Mouse (Mus musculus): ENCODE data around the gene Cyp2d10. TPM values are rescaled to one million over a fixed set of nuclear protein-coding genes. Genes with fewer than 3 reads are reported as not detected.
"Not testable (repeated sequence)": the region's sequence is repeated elsewhere in the genome, so short reads cannot be mapped to it uniquely, and the experiment has no call there.

Cyp2d10 gene
- polyA plus RNA-seq, 1 experiment from 2014 or later: not detected

DNA sequence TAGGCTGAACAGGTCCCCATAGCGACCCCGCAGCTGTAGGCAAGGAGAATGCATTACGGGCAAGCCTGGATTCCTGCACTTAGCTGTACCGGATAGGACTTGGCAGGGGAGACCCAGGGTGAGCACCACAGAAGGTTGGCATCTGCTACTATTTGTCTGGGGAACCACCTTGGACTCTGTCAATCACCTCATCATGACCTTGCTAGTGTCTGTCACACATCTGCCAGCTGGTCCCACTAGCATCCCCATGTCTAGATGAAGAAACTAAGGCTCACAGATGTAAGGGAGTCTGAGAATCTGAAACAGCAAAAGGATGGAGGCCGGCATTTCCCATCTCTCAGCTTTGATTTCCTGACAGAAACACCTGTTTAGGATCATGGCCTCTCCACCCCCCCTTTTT is 32.6 kb downstream of the Cyp2d10 start:
- H3K9ac ChIP-seq: no peak overlapping the region
- ATAC-seq (ENCODE audit: insufficient number of reproducible peaks, insufficient read depth, low FRiP score, low TSS enrichment): no peak
- H3K36me3 ChIP-seq: 0 out of 2 replicates have a peak, but pooled peaks cover 5% of the 10 kb centered on the region
- no peak overlapping the region for H3K27ac ChIP-seq
- H3K4me3 ChIP-seq: no peak overlapping the region
- no peaks in the 10 kb centered on the region for H3K27me3 ChIP-seq
- 81% methylated on average over 5 of the region's 5 CpGs for WGBS
- no peaks in the 10 kb centered on the region for H3K9me3 ChIP-seq
- H3K4me1 ChIP-seq: peaks cover 2% of the 10 kb centered on the region; the same call in 1 of the 2 replicates
- no peak overlapping the region for H3K4me2 ChIP-seq (replicated peaks)

DNA sequence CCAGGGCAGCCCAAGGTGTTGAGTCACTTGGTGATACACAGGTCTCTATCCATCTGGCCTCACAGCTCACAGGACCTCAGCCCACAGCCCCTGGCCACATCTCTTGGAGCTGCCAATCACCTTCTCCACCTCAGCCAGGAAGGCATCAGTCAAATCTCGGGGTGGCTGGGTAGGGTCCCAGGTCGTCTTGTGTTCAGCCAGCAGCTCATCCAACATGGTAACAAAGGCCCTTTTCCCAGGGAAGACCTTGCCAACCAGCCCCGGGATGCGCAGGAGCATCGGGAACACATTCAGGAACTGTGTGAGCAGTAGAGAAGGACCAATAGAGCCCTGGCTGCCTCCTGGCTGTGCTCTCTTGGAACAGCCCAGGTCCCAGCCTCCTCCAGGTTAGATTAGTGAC is 34.0 kb downstream of the Cyp2d10 start:
- WGBS: 79% methylated on average over 5 of the region's 5 CpGs
- H3K27me3 ChIP-seq: no peaks in the 10 kb centered on the region

DNA sequence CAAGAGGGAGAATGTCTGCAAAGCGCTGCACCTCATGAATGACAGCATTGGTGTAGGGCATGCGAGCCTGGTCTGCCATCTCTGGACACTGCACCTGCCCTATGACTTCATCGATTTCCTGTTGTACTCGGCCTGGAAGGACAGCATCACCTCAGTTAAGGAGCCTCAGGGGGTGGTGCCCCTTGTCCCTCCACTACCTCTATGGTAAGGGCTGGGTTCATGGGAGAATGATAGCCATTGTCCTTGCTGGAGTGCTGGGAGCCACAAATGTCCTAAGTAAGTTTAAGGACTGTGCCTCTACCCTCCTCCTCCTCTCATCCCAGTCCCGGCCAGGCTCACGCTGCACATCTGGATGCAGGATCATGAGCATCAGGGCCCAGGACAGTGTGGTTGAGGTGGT is 34.5 kb downstream of the Cyp2d10 start:
- H3K27ac ChIP-seq: no peak overlapping the region
- H3K36me3 ChIP-seq: 0 out of 2 replicates have a peak, but pooled peaks cover 5% of the 10 kb centered on the region
- H3K4me2 ChIP-seq (replicated peaks): no peak overlapping the region
- WGBS: 82% methylated on average over 6 of the region's 6 CpGs
- H3K9ac ChIP-seq: no peak overlapping the region
- ATAC-seq (ENCODE audit: insufficient number of reproducible peaks, insufficient read depth, low FRiP score, low TSS enrichment): no peak
- H3K9me3 ChIP-seq: no peaks in the 10 kb centered on the region
- H3K27me3 ChIP-seq: no peaks in the 10 kb centered on the region
- no peaks in the 10 kb centered on the region for H3K4me1 ChIP-seq
- no peak overlapping the region for H3K4me3 ChIP-seq

More for the DNA sequence above, 34.0 kb downstream of the Cyp2d10 start:
- no peak overlapping the region for H3K9ac ChIP-seq
- no peaks in the 10 kb centered on the region for H3K4me1 ChIP-seq
- H3K9me3 ChIP-seq: no peaks in the 10 kb centered on the region
- H3K4me2 ChIP-seq (replicated peaks): no peak overlapping the region
- no peak overlapping the region for H3K27ac ChIP-seq
- H3K36me3 ChIP-seq: 0 out of 2 replicates have a peak, but pooled peaks cover 5% of the 10 kb centered on the region
- ATAC-seq (ENCODE audit: insufficient number of reproducible peaks, insufficient read depth, low FRiP score, low TSS enrichment): no peak
- H3K4me3 ChIP-seq: no peak overlapping the region

DNA sequence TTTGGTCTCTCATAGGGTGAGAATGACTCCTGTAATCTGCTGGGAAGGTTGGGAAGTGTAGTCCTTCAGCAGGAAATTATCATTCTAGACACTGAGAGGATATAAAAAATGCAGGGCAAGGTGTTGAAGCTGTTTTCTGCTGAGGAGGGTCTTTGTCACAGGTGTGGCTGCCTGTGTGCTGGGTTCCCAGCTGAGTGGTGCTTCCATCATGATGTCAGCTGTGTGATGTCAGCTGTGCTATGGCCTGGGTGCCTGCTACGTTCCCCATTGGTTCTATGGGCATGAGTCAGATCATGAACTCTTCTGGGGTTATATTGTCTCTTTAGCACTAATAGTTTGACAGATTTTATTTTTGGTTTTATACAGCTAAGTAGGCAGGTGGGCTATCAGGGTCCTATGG is 38.1 kb downstream of the Cyp2d10 start:
- Histone ChIP-seq H3K9ac (no peak overlapping the region), H3K4me3 (no peak overlapping the region), H3K27ac (no peak overlapping the region), H3K27me3 (no peaks in the 10 kb centered on the region), H3K4me1 (no peaks in the 10 kb centered on the region), H3K4me2 (replicated peaks) (no peak overlapping the region), H3K9me3 (no peaks in the 10 kb centered on the region), H3K36me3 (0 out of 2 replicates have a peak, but pooled peaks cover 5% of the 10 kb centered on the region)
- no peak for ATAC-seq (ENCODE audit: insufficient number of reproducible peaks, insufficient read depth, low FRiP score, low TSS enrichment)
- WGBS: 91% methylated on average over 1 of the region's 1 CpGs

DNA sequence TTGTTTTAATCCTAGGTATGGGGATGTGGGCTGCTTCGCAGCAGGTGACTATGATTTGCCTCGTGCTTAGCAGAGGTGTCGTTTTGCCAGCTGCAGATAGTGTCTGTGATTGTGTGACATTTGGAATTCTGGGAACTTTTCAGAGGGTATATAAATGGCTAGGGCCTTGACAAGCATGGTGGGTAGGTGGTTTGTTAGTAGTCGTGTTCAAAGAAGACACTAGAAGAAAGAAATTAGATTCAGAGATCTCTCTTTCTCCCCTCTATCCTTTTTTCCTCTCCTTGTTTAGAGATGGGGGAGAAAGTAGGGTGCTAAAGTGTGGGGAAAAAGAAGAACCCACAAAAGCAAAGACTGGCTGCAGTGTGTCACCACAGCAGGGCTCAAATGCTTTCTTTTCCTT is 38.8 kb downstream of the Cyp2d10 start:
- Histone ChIP-seq H3K4me2 (replicated peaks) (no peak overlapping the region), H3K9ac (no peak overlapping the region), H3K27me3 (no peaks in the 10 kb centered on the region), H3K27ac (no peak overlapping the region), H3K4me3 (no peak overlapping the region), H3K36me3 (no peaks in the 10 kb centered on the region), H3K4me1 (no peaks in the 10 kb centered on the region), H3K9me3 (no peaks in the 10 kb centered on the region)
- WGBS: 91% methylated on average over 4 of the region's 4 CpGs
- ATAC-seq (ENCODE audit: insufficient number of reproducible peaks, insufficient read depth, low FRiP score, low TSS enrichment): no peak

DNA sequence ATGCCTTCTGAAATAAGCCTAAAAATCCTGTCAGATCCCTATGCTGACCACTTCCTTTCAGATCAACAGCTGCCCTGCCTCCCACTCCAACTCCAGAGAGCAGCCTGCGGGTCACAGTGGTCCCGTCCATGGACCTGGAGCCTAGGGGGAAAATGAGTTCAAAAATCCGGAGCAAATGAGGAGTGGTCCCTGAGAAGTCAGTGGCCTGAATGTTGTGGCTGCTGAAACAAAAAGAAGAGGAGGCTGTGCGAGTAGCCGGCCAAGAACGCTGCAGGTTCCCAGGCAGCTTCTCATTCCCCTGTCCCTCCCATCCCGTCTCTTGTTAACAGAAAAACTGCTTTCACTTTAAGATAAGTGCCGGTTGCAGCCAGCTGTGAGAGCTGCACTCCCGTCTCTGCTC is 42.4 kb downstream of the Cyp2d10 start:
- H3K9me3 ChIP-seq; H3K4me2 ChIP-seq (replicated peaks); H3K4me1 ChIP-seq; H3K27me3 ChIP-seq; H3K27ac ChIP-seq; ATAC-seq (ENCODE audit: insufficient number of reproducible peaks, insufficient read depth, low FRiP score, low TSS enrichment); H3K4me3 ChIP-seq; H3K36me3 ChIP-seq; H3K9ac ChIP-seq: not testable (repeated sequence)
- 18% methylated on average over 7 of the region's 9 CpGs for WGBS

DNA sequence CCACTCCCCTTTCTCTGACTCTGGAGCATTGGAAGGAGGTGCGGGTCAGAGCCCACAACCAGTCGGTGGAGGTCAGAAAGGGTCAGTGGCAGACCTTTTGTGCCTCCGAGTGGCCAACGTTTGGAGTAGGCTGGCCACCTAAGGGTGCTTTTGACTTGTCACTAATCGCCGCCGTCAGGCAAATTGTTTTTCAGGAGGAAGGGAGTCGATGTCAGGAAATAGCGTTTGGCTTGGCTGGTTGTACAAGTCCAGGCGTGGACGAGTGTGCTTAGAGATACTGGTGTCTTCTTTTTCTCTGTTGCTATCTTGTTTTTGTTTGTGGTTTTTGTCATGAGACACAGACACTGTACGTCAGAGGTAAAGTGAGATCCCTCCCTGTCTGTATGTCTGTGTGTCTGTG is 43.2 kb downstream of the Cyp2d10 start:
- H3K4me2 ChIP-seq (replicated peaks); H3K9me3 ChIP-seq; H3K27ac ChIP-seq; H3K36me3 ChIP-seq; H3K9ac ChIP-seq; ATAC-seq (ENCODE audit: insufficient number of reproducible peaks, insufficient read depth, low FRiP score, low TSS enrichment); H3K4me3 ChIP-seq; H3K27me3 ChIP-seq; H3K4me1 ChIP-seq: not testable (repeated sequence)
- WGBS: 71% methylated on average over 8 of the region's 12 CpGs

DNA sequence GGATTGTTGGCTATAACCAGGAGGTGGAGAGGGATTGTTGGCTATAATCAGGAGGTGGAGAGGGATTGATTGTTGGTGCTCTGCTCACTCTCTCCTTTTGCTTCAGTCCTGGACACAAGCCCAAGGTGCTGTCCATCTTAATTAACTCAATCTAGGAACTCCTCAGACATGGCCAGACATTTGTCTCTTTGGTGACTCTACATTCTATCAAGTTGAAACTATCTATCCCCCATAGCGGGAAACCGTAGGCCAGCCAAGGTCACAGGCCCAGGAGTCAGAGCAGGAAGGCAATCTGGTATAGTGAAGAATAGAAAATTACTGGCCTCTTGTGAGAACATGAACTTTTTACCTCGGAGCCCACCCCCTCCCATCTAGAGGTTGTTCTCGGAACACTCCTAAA is 44.8 kb downstream of the Cyp2d10 start:
- no peaks in the 10 kb centered on the region for H3K4me1 ChIP-seq
- ATAC-seq (ENCODE audit: insufficient number of reproducible peaks, insufficient read depth, low FRiP score, low TSS enrichment): no peak
- H3K9me3 ChIP-seq: no peaks in the 10 kb centered on the region
- 78% methylated on average over 4 of the region's 4 CpGs for WGBS
- H3K27me3 ChIP-seq: no peaks in the 10 kb centered on the region
- H3K4me2 ChIP-seq (replicated peaks): no peak overlapping the region
- no peak overlapping the region for H3K9ac ChIP-seq
- H3K36me3 ChIP-seq: no peaks in the 10 kb centered on the region
- no peak overlapping the region for H3K27ac ChIP-seq
- no peak overlapping the region for H3K4me3 ChIP-seq

DNA sequence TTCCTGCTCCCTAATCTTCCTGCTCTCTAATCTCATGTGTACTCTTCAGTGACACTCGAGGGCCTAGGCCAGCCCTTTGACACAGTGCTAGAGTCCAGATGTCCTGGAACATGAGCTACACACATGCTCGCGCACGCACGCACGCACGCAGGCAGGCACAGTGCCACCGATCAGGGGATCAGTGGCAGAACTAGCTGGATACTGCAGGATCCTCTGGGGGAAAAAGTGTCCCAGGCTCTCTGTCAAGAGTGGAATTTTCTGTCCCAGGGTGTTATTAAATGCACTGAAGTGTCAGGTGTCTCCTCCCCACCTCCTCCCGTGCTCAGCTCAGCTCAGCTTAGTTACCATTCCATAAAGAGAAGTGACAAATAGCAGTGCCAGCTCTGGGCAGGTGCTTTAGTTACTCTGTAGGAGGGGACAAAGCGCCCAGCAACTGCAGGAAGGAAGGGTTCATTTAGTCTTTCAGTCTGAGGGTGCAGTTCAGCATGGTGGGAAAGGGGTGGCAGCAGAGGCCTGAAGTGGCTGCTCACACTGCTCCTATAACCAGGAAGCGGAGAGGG is 45.5 kb downstream of the Cyp2d10 start:
- 66% methylated on average over 11 of the region's 11 CpGs for WGBS
- Histone ChIP-seq H3K27ac (0 out of 2 replicates have a peak overlapping the region, but pooled peaks have one; percentile 41), H3K4me3 (no peak overlapping the region), H3K4me2 (replicated peaks) (no peak overlapping the region), H3K9me3 (no peaks in the 10 kb centered on the region), H3K4me1 (no peaks in the 10 kb centered on the region), H3K27me3 (no peaks in the 10 kb centered on the region), H3K36me3 (no peaks in the 10 kb centered on the region), H3K9ac (no peak overlapping the region)
- no peak for ATAC-seq (ENCODE audit: insufficient number of reproducible peaks, insufficient read depth, low FRiP score, low TSS enrichment)

DNA sequence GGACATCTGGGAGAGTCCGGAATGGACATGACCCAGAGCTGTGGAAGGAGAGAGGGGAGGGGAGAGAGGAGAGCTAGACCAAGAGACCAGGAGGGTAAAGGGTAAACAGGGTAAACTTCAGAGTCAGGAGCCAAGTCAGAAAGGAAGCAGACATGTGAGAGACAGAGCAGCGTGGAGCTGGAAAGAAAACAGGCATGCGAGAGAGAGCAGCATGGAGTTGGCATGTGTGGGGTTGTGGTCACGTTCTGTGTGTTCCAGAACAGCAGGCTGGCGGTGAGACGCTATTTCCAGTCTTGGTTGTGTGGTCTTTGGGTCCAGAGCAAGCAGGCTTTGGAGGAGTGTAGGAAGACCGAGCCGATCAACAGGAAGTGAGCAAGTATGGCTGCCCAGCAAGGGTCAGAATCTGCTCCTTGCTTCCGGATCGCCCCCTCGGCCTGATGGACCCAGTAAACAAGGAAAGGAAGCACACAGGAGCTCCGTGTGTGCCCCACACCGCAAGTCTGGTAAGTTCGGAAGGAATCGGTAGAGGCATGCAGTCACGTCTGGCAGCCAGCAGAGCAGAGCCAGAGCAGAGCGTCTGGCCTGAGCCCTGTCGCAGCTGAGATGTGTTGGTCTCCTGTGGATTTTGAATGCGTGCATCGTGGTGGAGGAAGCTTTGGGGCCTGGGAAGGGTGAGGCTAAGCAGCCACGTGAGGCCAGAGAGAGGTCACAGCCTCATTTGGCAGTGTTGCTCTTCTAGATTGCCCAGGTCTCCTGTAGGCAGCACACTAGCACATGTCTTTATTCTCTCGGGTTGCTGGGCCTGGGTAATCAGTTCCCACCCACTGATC is 48.3 kb downstream of the Cyp2d10 start:
- Histone ChIP-seq H3K9ac (no peak overlapping the region), H3K27ac (peak overlapping the region; percentile 36; the same call in 1 of the 2 replicates), H3K27me3 (no peaks in the 10 kb centered on the region), H3K4me3 (no peak overlapping the region), H3K4me2 (replicated peaks) (no peak overlapping the region), H3K9me3 (no peaks in the 10 kb centered on the region), H3K36me3 (no peaks in the 10 kb centered on the region), H3K4me1 (no peaks in the 10 kb centered on the region)
- no peak for ATAC-seq (ENCODE audit: insufficient number of reproducible peaks, insufficient read depth, low FRiP score, low TSS enrichment)
- WGBS: 60% methylated on average over 22 of the region's 22 CpGs

DNA sequence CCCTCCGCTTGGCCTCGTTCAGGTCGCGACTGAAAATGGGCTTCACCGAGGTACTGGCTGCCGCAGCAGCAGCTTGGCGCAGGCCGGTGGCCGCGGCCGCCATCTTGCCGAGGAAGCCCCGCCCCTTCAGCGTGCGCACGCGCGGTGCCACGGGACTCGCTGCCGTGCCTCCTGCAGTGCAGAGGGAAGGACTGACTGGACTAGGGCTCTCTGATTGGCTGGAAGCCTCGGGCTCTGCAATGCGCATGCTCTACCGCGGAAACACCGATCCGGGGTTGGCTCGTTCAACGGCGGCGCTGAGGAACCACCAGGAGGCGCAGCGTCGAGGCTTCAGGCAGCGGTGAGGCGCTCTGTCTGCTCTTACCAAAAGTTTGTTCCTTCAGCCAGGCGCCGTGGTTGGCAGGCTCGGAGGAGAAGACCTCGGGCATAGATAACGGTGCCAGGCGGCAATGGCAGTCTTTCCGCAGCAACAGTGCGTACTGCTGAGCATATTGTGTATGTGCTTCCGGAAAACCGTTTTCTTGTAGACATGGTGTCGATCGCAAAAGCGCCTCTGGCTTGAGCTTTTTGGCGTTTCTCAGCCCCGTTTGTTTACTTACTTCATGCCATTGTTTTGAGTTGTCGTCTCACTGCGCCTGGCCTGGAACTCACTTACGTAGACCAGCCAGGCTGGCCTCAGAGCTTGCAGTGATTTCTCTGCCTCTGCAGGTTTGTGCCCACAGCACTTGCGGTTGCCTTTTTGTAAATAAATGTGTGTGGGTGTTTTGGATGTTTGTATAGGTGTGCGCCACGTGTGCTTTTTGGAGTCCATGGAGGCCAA is 52.7 kb downstream of the Cyp2d10 start, which contains the start of gene Ndufa6:
Gene Ndufa6 (minus strand): TSS at position 197 of the 820 bp plus-strand sequence.
- peaks cover 19% of the 10 kb centered on the region for H3K36me3 ChIP-seq
- peak within 1 kb of the TSS; percentile 61 for H3K4me2 ChIP-seq (replicated peaks)
- H3K4me1 ChIP-seq: peaks cover 6% of the 10 kb centered on the region
- peak; percentile 98 for ATAC-seq (ENCODE audit: insufficient number of reproducible peaks, insufficient read depth, low FRiP score, low TSS enrichment)
- peak within 1 kb of the TSS; percentile 92 for H3K4me3 ChIP-seq
- H3K27me3 ChIP-seq: no peaks in the 10 kb centered on the region
- H3K9me3 ChIP-seq: no peaks in the 10 kb centered on the region
- peak within 1 kb of the TSS; percentile 95 for H3K9ac ChIP-seq
- 2% methylated on average over 57 of the region's 57 CpGs for WGBS
- peak within 1 kb of the TSS; percentile 82 for H3K27ac ChIP-seq
